Mouse (Mus musculus) adrenal gland, postnatal 25 days (tissue): Measurements from ENCODE around the gene Wsb1. TPM values are rescaled to one million over a fixed set of nuclear protein-coding genes. Genes with fewer than 3 reads are reported as not detected.
A peak's percentile ranks its signal among the peaks of the same experiment; 100 is the strongest.

Source experiments
- DNase-seq: peaks from one replicate; pipeline ENCODE4 v3.0.0; 2021; ENCODE audit warnings: mixed read lengths
- total RNA-seq: library from RNA; stranded (reverse); gene quantifications from 2 replicates; pipeline ENCODE4 v1.2.3, GENCODE M21; 2021

Gene Wsb1
- total RNA-seq, 1 experiment from 2014 or later: 56.3 TPM

GRCm38 (mm10) chr11:79215539-79215938 is 38.9 kb downstream of the Wsb1 start:
- DNase-seq: no peak

GRCm38 (mm10) chr11:79214015-79214418 is 40.5 kb downstream of the Wsb1 start:
- peak; percentile 98 for DNase-seq

GRCm38 (mm10) chr11:79209882-79210471 is 44.5 kb downstream of the Wsb1 start:
- no peak for DNase-seq

- no peak for DNase-seq
These were observed 45.4 kb downstream of the Wsb1 start for GRCm38 (mm10) chr11:79209113-79209512.

- no peak for DNase-seq
These were observed 46.0 kb downstream of the Wsb1 start for GRCm38 (mm10) chr11:79208462-79208861.

GRCm38 (mm10) chr11:79207691-79208090 is 46.8 kb downstream of the Wsb1 start:
- DNase-seq: no peak

GRCm38 (mm10) chr11:79204444-79204843 is 50.0 kb downstream of the Wsb1 start:
- DNase-seq: no peak

- no peak for DNase-seq
These were observed 54.0 kb downstream of the Wsb1 start for GRCm38 (mm10) chr11:79200502-79200901.

GRCm38 (mm10) chr11:79198562-79198961 is 55.9 kb downstream of the Wsb1 start:
- DNase-seq: no peak

- DNase-seq: no peak
These were observed 56.6 kb downstream of the Wsb1 start for GRCm38 (mm10) chr11:79197846-79198235.

GRCm38 (mm10) chr11:79196876-79197845 is 57.3 kb downstream of the Wsb1 start:
- DNase-seq: no peak

- no peak for DNase-seq
These were observed 58.1 kb downstream of the Wsb1 start for GRCm38 (mm10) chr11:79196196-79196869.

- DNase-seq: peak; percentile 23
These were observed 62.3 kb downstream of the Wsb1 start for GRCm38 (mm10) chr11:79192176-79192575.

- DNase-seq: peak; percentile 23
These were observed 63.3 kb downstream of the Wsb1 start for GRCm38 (mm10) chr11:79191214-79191613.

GRCm38 (mm10) chr11:79190257-79190656 is 64.2 kb downstream of the Wsb1 start:
- no peak for DNase-seq

Other genes starting within 250 kb of the Wsb1 start
- gene Ksr1, start 108.3 kb downstream of the Wsb1 start, total RNA-seq: 11.1 and 15.0 TPM in 2 replicates
- gene Gm9964, start 42.2 kb upstream of the Wsb1 start, total RNA-seq: not detected in 2 replicates
- 71.1 and 80.0 TPM in 2 replicates for gene Nf1, start 85.0 kb upstream of the Wsb1 start, total RNA-seq
- gene Omg, start 249.4 kb upstream of the Wsb1 start, total RNA-seq: 6.2 and 6.7 TPM in 2 replicates